Mouse (Mus musculus) olfactory bulb, adult 2 months (tissue): ENCODE data around the gene Add2.

Experiments
- CTCF ChIP-seq: fragments of 200-500 bp; IDR thresholded peaks from 2 replicates; pipeline ENCODE4 v1.5.1; 2012; ENCODE audit warnings: low read depth, mild to moderate bottlenecking, low read length, moderate library complexity; ENCODE audit not compliant: insufficient read depth
- POLR2A ChIP-seq: fragments of 200-500 bp; IDR thresholded peaks from 2 replicates; pipeline ENCODE4 v1.6.1; 2012; ENCODE audit warnings: mild to moderate bottlenecking, low read depth, low read length, moderate library complexity; ENCODE audit not compliant: insufficient read depth

DNA sequence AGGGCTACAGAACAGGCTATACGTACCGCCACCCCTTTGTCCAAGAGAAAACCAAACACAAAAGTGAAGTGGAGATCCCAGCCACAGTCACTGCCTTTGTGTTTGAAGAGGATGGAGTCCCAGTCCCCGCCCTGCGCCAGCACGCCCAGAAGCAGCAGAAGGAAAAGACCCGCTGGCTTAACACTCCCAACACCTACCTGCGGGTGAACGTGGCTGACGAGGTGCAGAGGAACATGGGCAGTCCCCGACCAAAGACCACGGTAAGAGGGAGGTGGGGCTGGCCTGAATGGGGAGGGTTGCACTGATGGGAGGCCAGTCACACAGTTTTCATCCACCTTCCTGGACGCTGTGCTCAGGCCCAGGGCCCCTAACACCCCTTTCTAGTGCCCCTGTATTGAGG is 77.6 kb downstream of the Add2 start:
- no peak for TF ChIP-seq CTCF
- no peak for TF ChIP-seq POLR2A
